Mouse (Mus musculus): ENCODE measurements around the gene Bloc1s6. TPM values are rescaled to one million over a fixed set of nuclear protein-coding genes. Genes with fewer than 3 reads are reported as not detected.

Bloc1s6 gene
- polyA plus RNA-seq, 1 experiment from 2014 or later: 106 TPM

- WGBS: 16% methylated on average over 7 of the region's 7 CpGs
- Histone ChIP-seq H3K36me3 (ENCODE audit: control insufficient read depth, insufficient read depth, low read length) (peaks cover 5% of the 10 kb centered on the region), H3K9me3 (ENCODE audit: control insufficient read depth, low read length) (no peaks in the 10 kb centered on the region), H3K27me3 (replicated peaks; ENCODE audit: control insufficient read depth, insufficient read depth, low read length) (no peaks in the 10 kb centered on the region; the same call in 1 of the 2 replicates), H3K9ac (ENCODE audit: low read depth, low read length) (no peak overlapping the region), H3K4me1 (ENCODE audit: control insufficient read depth, insufficient read depth, low read depth, low read length) (no peaks in the 10 kb centered on the region), H3K4me2 (ENCODE audit: low read length) (peak overlapping the region; percentile 38; the same call in 1 of the 2 replicates), H3K4me3 (ENCODE audit: low read length) (no peak overlapping the region), H3K27ac (ENCODE audit: low read depth, low read length) (no peak overlapping the region)
- ATAC-seq: peak; percentile 79
Observed at GRCm38 (mm10) chr2:122753739-122754343, 15.5 kb downstream of the Bloc1s6 start.

GRCm38 (mm10) chr2:122759791-122760190 lies 21.5 kb downstream of the Bloc1s6 start:
- Histone ChIP-seq H3K27ac (ENCODE audit: low read depth, low read length) (no peak overlapping the region), H3K27me3 (replicated peaks; ENCODE audit: control insufficient read depth, insufficient read depth, low read length) (peaks cover 7% of the 10 kb centered on the region), H3K36me3 (ENCODE audit: control insufficient read depth, insufficient read depth, low read length) (no peaks in the 10 kb centered on the region), H3K9me3 (ENCODE audit: control insufficient read depth, low read length) (no peaks in the 10 kb centered on the region), H3K4me3 (ENCODE audit: low read length) (no peak overlapping the region), H3K4me1 (ENCODE audit: control insufficient read depth, insufficient read depth, low read depth, low read length) (no peaks in the 10 kb centered on the region), H3K4me2 (ENCODE audit: low read length) (no peak overlapping the region), H3K9ac (ENCODE audit: low read depth, low read length) (no peak overlapping the region)
- WGBS: 95% methylated on average over 1 of the region's 1 CpGs
- no peak for ATAC-seq

- Histone ChIP-seq H3K9ac (ENCODE audit: low read depth, low read length) (no peak overlapping the region), H3K4me2 (ENCODE audit: low read length) (no peak overlapping the region), H3K4me1 (ENCODE audit: control insufficient read depth, insufficient read depth, low read depth, low read length) (peaks cover 4% of the 10 kb centered on the region; the same call in 1 of the 2 replicates), H3K27me3 (replicated peaks; ENCODE audit: control insufficient read depth, insufficient read depth, low read length) (peaks cover 12% of the 10 kb centered on the region), H3K9me3 (ENCODE audit: control insufficient read depth, low read length) (no peaks in the 10 kb centered on the region), H3K4me3 (ENCODE audit: low read length) (no peak overlapping the region), H3K27ac (ENCODE audit: low read depth, low read length) (no peak overlapping the region), H3K36me3 (ENCODE audit: control insufficient read depth, insufficient read depth, low read length) (no peaks in the 10 kb centered on the region)
- no peak for ATAC-seq
- WGBS: 67% methylated on average over 3 of the region's 3 CpGs
Observed at GRCm38 (mm10) chr2:122762991-122763390, 24.7 kb downstream of the Bloc1s6 start.

- 56% methylated on average over 6 of the region's 6 CpGs for WGBS
- H3K4me2 ChIP-seq (ENCODE audit: low read length): peak overlapping the region; percentile 65; the same call in 1 of the 2 replicates
- no peak overlapping the region for H3K4me3 ChIP-seq (ENCODE audit: low read length)
- peaks cover 4% of the 10 kb centered on the region; the same call in 1 of the 2 replicates for H3K4me1 ChIP-seq (ENCODE audit: control insufficient read depth, insufficient read depth, low read depth, low read length)
- no peak for ATAC-seq
- no peak overlapping the region for H3K9ac ChIP-seq (ENCODE audit: low read depth, low read length)
- peaks cover 12% of the 10 kb centered on the region for H3K27me3 ChIP-seq (replicated peaks; ENCODE audit: control insufficient read depth, insufficient read depth, low read length)
- no peaks in the 10 kb centered on the region for H3K36me3 ChIP-seq (ENCODE audit: control insufficient read depth, insufficient read depth, low read length)
- H3K27ac ChIP-seq (ENCODE audit: low read depth, low read length): no peak overlapping the region
- no peaks in the 10 kb centered on the region for H3K9me3 ChIP-seq (ENCODE audit: control insufficient read depth, low read length)
Observed at GRCm38 (mm10) chr2:122764526-122764925, 26.2 kb downstream of the Bloc1s6 start.

- no peak within 1 kb of the TSS for H3K27ac ChIP-seq (ENCODE audit: low read depth, low read length)
- H3K27me3 ChIP-seq (replicated peaks; ENCODE audit: control insufficient read depth, insufficient read depth, low read length): peaks cover 12% of the 10 kb centered on the region
- peak within 1 kb of the TSS; percentile 63 for H3K9ac ChIP-seq (ENCODE audit: low read depth, low read length)
- ATAC-seq: peak; percentile 82
- WGBS: 2% methylated on average over 37 of the region's 46 CpGs
- H3K36me3 ChIP-seq (ENCODE audit: control insufficient read depth, insufficient read depth, low read length): no peaks in the 10 kb centered on the region
- no peaks in the 10 kb centered on the region for H3K9me3 ChIP-seq (ENCODE audit: control insufficient read depth, low read length)
- peak within 1 kb of the TSS; percentile 65 for H3K4me2 ChIP-seq (ENCODE audit: low read length)
- H3K4me3 ChIP-seq (ENCODE audit: low read length): peak within 1 kb of the TSS; percentile 48
- H3K4me1 ChIP-seq (ENCODE audit: control insufficient read depth, insufficient read depth, low read depth, low read length): peaks cover 4% of the 10 kb centered on the region; the same call in 1 of the 2 replicates
Observed at GRCm38 (mm10) chr2:122765071-122765793, 26.9 kb downstream of the Bloc1s6 start, which contains the start of gene Sqor. Gene Sqor (plus strand): TSS chr2:122765237.

GRCm38 (mm10) chr2:122765794-122766145 lies 27.5 kb downstream of the Bloc1s6 start:
- no peaks in the 10 kb centered on the region for H3K9me3 ChIP-seq (ENCODE audit: control insufficient read depth, low read length)
- 38% methylated on average over 3 of the region's 3 CpGs for WGBS
- peak overlapping the region; percentile 65 for H3K4me2 ChIP-seq (ENCODE audit: low read length)
- ATAC-seq: no peak
- no peak overlapping the region for H3K27ac ChIP-seq (ENCODE audit: low read depth, low read length)
- H3K27me3 ChIP-seq (replicated peaks; ENCODE audit: control insufficient read depth, insufficient read depth, low read length): peaks cover 12% of the 10 kb centered on the region
- peak overlapping the region; percentile 48 for H3K4me3 ChIP-seq (ENCODE audit: low read length)
- peak overlapping the region; percentile 63; the same call in 1 of the 2 replicates for H3K9ac ChIP-seq (ENCODE audit: low read depth, low read length)
- H3K36me3 ChIP-seq (ENCODE audit: control insufficient read depth, insufficient read depth, low read length): no peaks in the 10 kb centered on the region
- H3K4me1 ChIP-seq (ENCODE audit: control insufficient read depth, insufficient read depth, low read depth, low read length): peaks cover 4% of the 10 kb centered on the region; the same call in 1 of the 2 replicates

- H3K4me2 ChIP-seq (ENCODE audit: low read length): no peak overlapping the region
- no peak overlapping the region for H3K9ac ChIP-seq (ENCODE audit: low read depth, low read length)
- WGBS: 94% methylated on average over 2 of the region's 2 CpGs
- no peaks in the 10 kb centered on the region for H3K27me3 ChIP-seq (replicated peaks; ENCODE audit: control insufficient read depth, insufficient read depth, low read length)
- H3K36me3 ChIP-seq (ENCODE audit: control insufficient read depth, insufficient read depth, low read length): no peaks in the 10 kb centered on the region
- no peaks in the 10 kb centered on the region for H3K9me3 ChIP-seq (ENCODE audit: control insufficient read depth, low read length)
- H3K27ac ChIP-seq (ENCODE audit: low read depth, low read length): no peak overlapping the region
- H3K4me3 ChIP-seq (ENCODE audit: low read length): no peak overlapping the region
- ATAC-seq: no peak
- H3K4me1 ChIP-seq (ENCODE audit: control insufficient read depth, insufficient read depth, low read depth, low read length): no peaks in the 10 kb centered on the region
Observed at GRCm38 (mm10) chr2:122771002-122771401, 32.7 kb downstream of the Bloc1s6 start.

GRCm38 (mm10) chr2:122772899-122773298 lies 34.6 kb downstream of the Bloc1s6 start:
- H3K27me3 ChIP-seq (replicated peaks; ENCODE audit: control insufficient read depth, insufficient read depth, low read length): no peaks in the 10 kb centered on the region
- H3K27ac ChIP-seq (ENCODE audit: low read depth, low read length): no peak overlapping the region
- H3K4me1 ChIP-seq (ENCODE audit: control insufficient read depth, insufficient read depth, low read depth, low read length): no peaks in the 10 kb centered on the region
- WGBS: 94% methylated on average over 1 of the region's 1 CpGs
- ATAC-seq: no peak
- no peaks in the 10 kb centered on the region for H3K9me3 ChIP-seq (ENCODE audit: control insufficient read depth, low read length)
- H3K4me3 ChIP-seq (ENCODE audit: low read length): no peak overlapping the region
- no peak overlapping the region for H3K9ac ChIP-seq (ENCODE audit: low read depth, low read length)
- H3K36me3 ChIP-seq (ENCODE audit: control insufficient read depth, insufficient read depth, low read length): no peaks in the 10 kb centered on the region
- H3K4me2 ChIP-seq (ENCODE audit: low read length): no peak overlapping the region

GRCm38 (mm10) chr2:122775491-122775890 lies 37.2 kb downstream of the Bloc1s6 start:
- ATAC-seq: no peak
- H3K27ac ChIP-seq (ENCODE audit: low read depth, low read length): no peak overlapping the region
- 86% methylated on average over 1 of the region's 1 CpGs for WGBS
- H3K36me3 ChIP-seq (ENCODE audit: control insufficient read depth, insufficient read depth, low read length): no peaks in the 10 kb centered on the region
- H3K27me3 ChIP-seq (replicated peaks; ENCODE audit: control insufficient read depth, insufficient read depth, low read length): no peaks in the 10 kb centered on the region
- H3K4me1 ChIP-seq (ENCODE audit: control insufficient read depth, insufficient read depth, low read depth, low read length): no peaks in the 10 kb centered on the region
- no peak overlapping the region for H3K4me2 ChIP-seq (ENCODE audit: low read length)
- no peak overlapping the region for H3K9ac ChIP-seq (ENCODE audit: low read depth, low read length)
- H3K4me3 ChIP-seq (ENCODE audit: low read length): no peak overlapping the region
- no peaks in the 10 kb centered on the region for H3K9me3 ChIP-seq (ENCODE audit: control insufficient read depth, low read length)

Measured in hindbrain, embryonic 16.5 days (tissue).